Mouse (Mus musculus) kidney, adult 2 months (tissue): Measurements from ENCODE around the gene Pafah1b1.
A peak's percentile ranks its signal among the peaks of the same experiment; 100 is the strongest.

ENCODE experiments used
- CTCF ChIP-seq: fragments of 200-500 bp; conservative IDR thresholded peaks from 2 replicates; pipeline ENCODE4 v1.5.1; 2011; ENCODE audit warnings: low read depth, mild to moderate bottlenecking, control low read depth, low read length, moderate library complexity, mixed read lengths; ENCODE audit not compliant: insufficient read depth, insufficient read length
- POLR2A ChIP-seq: fragments of 200-500 bp; IDR thresholded peaks from one replicate; pipeline ENCODE4 v1.6.1; 2011; ENCODE audit warnings: low read depth, low read length, control low read depth

- peak; percentile 2 for TF ChIP-seq POLR2A
- TF ChIP-seq CTCF: no peak
Measured at GRCm38 (mm10) chr11:74723357-74724234, 874 bp downstream of the Pafah1b1 start.
